Mouse (Mus musculus) granulocyte monocyte progenitor cell, adult 5-6 weeks (primary cell): ENCODE results near the gene Btd. TPM values are rescaled to one million over a fixed set of nuclear protein-coding genes. Genes with fewer than 3 reads are reported as not detected.

Experiments
- ATAC-seq: replicated peaks from 2 replicates; pipeline ENCODE4 v1.8.0; 2016; ENCODE audit warnings: mild to moderate bottlenecking, moderate TSS enrichment, inconsistent platforms; ENCODE audit not compliant: poor library complexity, severe bottlenecking
- total RNA-seq, 2 experiments: library from RNA; stranded (forward) in 1 of 2; stranded (reverse) in 1 of 2; fragments of 200-712, 200-1000 nt in 1 of 2; fragments of >200 nt in 1 of 2; fragmentation: Nextera tagmentation in 1 of 2; gene quantifications; 2 replicates each; pipeline ENCODE4 v1.2.3; 2014 to 2017

The Btd gene
- total RNA-seq, 2 experiments from 2014 or later = 11.3 to 25.4 TPM

DNA sequence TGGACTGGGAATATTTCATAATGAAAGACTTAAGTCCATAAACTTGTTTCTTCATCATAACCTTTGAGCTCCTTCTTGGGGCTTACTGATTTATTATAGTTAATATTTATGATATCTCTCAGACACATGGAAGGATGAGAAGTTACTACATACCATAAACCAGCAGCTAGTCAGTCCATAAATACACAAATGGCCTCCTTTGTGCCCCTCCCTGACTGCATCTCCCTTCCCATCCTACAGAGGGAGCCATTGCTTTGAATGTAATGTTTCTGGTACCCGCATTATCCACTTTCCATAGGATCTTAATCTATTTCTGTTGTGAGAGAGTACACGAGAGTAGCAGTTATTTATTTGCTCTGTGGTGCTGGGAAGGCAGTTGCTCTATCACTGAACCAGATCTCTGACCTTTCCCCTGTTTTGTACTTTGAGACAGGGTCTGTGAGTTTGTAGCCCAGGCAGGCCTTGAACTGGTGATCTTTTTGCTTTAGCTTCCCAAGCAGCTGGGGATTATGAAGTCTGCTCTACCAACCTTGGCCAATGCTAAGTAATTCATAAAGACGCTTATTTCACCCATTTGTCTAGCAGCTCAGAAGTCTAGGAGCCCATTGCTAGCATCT, 4.2 kb downstream of the Btd start:
- peak; percentile 25; the same call in 1 of the 2 replicates for ATAC-seq

DNA sequence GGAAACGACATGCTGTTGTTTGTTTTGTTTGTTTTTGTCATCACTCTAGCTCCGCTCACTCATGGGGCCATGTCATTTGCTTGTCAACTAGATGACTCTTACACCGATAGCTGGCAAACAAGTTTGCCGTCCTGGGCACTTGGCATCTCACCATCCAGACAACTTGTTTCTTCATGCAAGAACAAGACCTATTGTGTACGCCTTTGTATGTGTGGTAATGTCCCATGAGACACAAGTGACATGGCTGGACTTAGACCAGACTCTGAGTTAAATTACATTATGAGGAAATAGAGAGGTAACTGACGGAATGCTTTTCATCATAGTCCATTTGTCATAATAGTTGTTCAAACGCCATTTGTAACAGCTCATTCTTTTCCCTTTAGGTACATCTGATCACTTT, 5.1 kb downstream of the Btd start:
- no peak for ATAC-seq

DNA sequence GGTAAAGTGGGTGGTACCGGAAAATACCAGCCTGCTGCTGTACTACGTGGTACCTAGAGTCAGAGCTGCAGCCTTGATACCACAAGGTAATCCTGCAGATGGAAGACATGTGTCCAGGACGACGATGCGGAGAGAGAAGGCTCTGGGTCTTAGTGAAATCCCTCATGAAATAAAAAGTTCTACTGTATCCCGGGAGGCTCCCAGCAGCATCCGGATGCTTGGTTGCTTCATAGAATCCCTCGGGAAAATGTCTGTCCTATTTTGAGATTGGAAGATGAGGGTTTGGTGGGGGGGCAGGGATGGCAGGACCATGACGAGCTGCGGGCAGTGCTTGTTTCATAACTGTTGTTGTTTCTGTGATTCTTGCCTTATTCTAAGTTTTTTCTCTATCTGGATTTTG, 7.2 kb downstream of the Btd start:
- no peak for ATAC-seq

DNA sequence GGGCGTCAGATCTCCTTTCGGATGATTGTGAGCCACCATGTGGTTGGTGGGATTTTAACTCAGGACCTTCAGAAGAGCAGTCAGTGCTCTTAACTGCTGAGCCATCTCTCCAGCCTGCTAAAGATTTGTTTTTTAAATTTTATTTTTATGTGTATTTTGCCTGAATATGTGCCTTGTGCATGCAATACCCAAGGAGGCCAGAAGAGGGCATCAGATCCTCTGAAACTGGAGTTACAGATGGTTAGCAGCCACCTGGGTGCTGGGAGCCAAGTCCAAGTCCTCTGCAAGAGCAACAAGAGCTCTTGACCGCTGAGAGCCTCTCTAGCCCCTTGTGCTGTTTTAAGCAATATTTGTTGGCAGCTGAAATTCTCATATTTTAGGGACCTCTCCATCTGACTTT, 9.5 kb downstream of the Btd start:
- ATAC-seq = no peak

DNA sequence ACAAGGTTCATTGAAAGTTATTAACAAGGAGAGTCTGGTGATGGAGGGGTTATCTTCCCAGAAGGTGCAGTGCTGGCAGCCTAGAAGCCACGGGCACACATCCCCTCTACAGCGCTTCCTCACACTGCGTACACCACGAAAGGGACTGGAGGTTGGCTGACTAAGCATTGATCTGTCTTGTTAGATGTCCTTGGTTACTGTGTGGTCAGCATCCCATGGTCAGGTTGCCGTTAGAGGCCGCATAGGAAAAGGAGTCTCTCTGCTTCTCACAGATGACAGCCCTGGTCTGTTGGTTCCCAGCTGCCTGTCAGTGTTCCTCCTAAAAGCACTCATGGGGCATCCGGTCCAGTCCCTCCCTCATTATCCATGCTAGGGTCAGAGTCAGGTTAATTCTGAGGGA, 10.4 kb downstream of the Btd start:
- no peak for ATAC-seq

DNA sequence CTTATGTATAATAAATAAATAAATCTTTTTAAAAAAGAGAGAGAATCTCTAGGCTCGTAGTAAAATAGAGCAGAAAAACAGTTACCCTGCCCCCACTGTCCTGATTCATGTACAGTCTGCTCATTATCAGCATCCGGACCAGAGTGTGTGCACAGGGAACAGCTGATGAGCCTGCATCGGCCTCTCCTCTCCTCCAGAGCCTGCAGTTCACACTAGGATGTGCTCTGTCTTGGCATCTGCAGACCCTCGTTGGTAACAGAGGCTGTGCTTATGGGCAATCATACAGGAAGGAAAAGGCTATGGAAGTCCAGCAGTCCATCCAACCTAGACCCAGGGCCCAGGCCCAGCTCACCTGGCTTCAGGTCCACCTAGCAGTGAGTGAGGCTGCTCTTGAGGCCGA, 11.3 kb downstream of the Btd start:
- no peak for ATAC-seq

DNA sequence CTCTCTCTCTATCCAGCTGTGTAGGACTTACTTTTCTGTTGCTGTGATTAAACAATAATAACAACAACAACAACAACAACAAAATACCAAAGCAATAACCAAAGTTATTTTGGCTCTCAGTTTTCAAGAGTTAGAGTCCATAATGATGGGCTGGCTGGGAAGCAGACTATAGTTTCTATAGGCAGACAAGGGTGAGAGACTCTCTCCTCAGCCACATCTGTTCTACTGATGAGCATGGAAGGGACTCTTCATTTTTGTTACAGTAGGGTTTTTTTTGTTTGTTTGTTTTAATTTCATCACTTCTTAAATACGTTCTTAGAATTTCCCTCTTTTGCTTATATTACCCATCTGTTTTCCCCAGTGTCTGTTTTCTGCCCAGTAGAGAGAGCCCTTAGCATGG, 11.8 kb downstream of the Btd start:
- no peak for ATAC-seq

DNA sequence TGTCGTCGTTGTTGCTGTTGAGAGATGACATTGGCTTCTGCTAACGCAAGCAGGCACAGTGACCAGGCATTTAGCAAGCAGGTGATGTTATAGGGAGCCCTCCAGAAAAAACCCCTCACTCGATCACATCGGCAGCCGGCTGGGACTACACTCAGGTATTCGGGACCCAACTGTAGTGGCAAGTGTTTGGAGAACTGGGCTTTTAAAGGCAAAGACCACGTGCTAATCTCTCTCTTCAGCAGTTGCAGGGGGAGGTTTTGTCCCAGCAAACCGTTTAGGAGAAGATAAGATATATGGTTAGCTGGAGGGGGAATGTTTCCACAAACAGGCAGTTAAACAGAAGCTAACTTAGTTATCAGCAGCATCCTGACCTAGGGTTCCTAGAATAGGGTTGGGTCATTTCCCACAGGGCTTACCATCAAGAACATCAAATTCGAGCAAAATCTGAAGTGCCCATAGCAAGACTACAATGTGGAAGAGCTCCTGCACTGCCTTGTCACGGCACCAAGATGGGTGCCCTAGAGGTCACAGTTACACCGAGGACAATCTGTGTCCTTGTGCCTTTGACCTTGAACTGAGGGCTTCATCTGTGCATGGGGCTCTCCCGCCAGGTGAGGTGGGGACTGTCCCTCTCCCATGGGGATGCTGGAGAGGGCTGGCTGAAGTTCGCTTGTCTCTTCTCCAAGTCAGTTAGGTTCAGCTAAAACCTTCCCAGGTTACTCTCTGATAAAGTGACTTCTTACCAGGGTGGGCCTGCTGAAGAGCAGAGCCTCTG, 12.5 kb downstream of the Btd start:
- ATAC-seq = no peak

DNA sequence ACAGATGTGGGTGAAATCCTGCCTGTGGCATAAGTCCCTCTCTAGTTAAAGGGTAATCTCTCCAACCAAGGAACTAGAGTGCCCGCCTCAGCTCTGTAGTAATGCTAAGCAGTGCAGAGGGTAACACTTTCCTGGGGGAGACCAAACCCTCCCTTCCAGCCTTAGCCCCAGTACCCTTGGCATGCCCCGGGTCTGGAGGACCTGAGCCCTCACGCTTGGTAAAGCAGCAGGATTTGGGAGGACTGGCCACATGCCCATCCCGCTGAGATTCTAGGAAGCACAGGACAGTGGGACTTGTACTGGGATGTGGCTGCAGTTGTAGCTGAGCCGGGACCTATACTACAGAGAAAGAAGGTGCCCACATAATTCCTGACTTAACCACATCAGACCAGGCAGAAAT, 14.0 kb downstream of the Btd start:
- no peak for ATAC-seq

DNA sequence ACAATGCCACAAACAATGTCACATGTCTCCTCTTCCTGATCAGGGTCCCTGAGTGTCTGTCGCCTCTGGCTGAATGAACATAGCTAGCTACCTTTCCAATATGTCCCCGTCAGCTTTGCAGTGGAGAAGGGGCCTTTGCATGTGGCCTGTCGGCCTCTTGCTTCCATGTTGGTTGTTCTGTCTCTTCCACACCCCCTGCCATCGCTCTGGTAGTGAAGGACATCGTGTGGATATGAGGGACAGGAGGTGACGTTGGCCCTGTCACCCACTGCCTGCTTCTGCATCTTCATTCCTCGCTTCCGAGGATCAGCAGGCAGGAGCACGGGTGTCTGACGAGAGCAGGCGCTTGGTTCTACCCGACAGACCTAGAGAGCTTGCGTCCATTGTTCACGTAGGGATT, 14.6 kb downstream of the Btd start:
- no peak for ATAC-seq

DNA sequence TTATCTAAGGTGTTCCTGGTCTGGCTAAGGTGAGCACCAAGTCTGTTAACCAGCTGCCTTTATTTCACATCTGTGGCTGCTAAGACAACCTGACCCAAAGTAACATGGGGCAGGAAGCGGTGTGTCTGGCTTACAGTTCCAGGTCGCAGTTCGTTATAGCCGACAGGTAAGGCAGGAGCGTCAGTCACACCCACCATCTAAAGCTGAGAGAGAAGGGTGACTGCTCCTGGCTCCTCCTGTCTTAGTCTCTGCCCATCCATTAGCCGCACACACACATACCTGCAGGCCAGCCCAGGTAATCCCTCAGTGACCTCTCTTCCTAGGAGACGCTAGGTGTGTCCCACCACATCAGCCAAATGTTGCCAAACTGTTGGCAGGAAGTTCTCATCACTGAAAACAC, 15.6 kb downstream of the Btd start:
- ATAC-seq = no peak

DNA sequence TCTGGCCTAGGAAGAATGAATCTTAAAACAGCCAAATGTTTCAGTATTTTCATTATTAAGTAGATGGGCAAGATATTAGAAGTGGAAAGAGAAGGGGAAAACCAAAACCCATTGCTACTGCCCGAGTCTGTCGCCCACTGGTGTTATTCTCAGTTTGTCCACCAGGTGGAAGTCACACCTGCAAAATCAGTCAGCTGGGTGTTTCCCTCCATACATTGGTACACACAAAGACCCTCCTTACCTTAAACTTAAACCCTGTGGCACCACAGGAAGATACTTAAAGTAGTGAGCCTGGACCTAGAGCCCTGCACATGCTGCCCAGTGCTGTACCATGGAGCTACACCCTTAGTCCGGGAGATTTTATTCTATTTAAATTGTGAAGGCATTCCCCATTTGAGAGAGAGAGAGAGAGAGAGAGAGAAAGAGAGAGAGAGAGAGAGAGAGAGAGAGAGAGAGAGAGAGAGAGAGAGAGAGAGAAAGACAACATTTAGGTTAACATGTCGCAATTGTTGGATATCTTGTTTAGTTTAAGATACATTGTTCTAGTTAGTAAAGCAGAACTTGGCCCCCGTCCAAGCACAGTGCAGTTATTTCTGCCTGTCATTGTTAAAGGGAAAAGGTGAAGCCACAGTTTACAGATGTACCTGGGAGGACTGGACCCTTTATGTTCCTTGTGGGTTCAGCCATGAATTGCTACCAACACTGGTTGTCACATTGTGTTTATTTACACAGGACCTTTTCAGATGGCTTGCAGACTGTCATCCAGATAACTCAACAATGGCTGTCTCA, 16.2 kb downstream of the Btd start:
- peak; percentile 70 for ATAC-seq

DNA sequence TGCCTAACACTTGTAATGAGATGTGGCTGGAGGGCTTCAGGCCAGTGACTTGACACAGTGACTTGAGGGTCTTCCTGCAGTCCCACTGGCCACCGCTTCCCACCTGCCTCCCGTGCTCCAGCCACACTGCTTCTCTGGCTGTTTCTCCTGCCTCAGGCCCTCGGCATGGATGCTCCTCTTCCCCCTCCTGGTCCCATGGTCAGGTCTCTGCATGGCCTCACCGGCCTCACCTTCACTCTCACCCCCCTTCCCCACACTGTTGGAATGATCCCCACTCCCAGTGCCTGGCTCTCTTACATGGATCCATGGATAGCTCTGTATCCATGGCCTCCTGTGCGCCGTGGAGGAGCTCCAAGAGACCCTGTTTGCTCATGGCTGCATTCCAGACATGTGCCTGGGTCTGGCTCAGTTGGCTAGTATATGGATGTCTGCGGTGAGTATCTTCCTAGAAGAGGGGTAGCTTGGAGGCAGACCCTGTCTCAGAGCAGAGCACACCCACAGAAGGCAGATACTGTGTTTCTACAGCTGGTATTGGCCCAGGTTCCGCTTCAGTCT, 17.4 kb downstream of the Btd start:
- ATAC-seq = no peak

DNA sequence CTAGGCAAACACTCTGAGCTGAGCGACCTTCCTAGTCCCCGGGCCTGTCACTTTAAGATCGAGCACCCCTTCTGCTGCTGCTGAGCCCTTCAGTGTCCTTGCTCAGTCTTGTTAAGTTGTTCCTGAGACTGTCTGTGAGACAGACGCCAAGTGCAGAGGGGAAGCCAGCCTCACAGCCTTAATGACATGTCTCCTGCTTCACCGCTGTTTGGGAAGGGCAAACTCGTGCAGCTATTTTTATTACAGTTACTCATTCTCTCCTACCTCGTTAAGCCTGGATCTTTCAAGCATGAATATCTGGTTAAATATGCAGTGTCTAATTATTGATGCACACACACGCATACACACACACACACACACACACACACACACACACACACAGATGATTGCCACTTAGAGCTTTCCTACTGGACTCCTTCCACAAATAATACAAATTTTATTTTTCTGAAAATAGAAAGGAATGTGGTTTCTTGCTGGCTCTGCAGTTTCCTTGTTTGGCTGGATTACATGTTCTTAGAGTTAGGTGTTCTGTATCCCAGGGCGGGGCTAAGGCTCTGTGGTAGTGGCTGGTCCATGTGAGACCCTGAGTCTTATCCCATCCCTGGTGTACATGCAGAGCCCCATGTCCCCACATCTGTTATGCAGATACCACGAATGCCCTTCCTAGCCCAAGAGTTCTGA, 18.8 kb downstream of the Btd start:
- no peak for ATAC-seq

DNA sequence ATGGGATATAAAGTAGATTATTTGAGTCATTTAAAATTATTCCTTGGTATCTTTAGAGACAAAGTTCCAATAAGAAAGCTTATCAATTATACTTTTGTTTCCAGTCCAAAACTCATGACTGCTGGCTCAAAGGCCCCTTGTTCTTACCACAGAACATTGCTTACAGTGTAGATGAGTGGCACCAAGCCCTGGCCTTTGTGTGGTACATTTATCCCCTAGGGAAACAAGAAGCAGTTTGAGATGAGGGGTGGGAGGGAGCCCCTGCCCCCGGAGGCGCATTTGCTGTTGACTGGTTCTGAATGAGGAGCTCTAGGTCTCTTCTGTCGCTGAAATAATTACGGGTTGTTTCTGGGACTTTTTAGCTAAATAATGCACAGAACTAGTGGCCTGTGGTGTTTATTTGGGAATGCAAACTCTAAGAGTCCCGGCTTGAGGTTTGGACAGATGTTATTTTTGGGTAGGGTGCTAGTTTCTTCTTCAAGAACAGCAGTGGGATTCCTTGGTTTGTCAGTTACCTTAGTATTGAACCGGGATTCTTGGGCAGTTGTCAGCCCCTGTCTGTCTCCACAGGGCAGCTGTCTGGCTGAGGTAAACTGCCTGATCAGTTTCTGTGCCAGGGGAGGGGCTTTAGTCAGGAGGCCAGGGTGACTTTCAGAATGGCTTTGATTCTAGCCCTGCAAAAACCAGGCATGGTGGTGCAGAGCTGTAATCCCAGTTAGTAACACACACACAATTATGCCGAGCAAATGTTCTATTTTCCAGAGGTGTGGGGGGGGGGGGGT, 19.7 kb downstream of the Btd start:
- no peak for ATAC-seq

DNA sequence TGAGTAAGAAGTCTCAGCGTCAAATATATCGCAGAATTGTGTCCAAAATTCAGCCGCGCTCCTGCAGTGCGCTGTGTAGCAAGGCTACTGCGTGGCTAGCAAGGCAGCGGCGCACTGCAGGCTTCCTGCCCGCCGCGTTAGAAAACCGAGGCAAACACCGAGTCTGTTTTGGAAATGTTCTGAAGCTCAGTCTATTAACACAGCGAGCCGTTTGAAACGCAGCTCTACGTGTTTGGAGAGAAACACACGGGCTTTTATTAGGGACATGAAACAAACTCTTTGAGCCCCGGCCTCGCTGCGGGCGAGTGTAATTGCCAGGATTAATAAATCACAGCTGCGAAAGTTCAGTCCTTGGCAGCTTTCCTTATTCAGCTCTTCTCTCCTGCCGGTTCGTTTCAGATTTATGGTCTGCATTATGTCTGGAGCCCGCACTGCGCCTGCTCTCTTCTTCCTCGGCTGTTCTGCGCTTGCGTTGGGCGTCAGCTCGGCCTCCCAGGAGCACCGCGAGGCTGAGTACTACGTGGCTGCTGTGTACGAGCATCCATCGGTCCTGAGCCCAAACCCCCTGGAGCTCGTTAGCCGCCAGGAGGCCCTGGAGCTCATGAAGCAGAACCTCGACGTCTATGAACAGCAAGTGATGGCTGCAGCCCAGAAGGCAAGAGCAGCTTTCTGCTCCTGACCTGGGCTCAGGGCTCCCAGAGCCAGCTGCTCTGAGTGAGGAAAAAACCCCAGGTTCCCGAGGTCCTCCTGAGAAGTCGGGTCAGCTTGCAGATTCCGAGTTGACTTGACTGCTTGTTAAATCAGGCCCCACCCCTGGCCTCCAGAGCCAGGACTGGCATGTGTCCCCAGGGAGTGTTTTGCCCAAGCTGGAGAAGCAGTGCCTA, 21.1 kb downstream of the Btd start:
- ATAC-seq = peak; percentile 46

DNA sequence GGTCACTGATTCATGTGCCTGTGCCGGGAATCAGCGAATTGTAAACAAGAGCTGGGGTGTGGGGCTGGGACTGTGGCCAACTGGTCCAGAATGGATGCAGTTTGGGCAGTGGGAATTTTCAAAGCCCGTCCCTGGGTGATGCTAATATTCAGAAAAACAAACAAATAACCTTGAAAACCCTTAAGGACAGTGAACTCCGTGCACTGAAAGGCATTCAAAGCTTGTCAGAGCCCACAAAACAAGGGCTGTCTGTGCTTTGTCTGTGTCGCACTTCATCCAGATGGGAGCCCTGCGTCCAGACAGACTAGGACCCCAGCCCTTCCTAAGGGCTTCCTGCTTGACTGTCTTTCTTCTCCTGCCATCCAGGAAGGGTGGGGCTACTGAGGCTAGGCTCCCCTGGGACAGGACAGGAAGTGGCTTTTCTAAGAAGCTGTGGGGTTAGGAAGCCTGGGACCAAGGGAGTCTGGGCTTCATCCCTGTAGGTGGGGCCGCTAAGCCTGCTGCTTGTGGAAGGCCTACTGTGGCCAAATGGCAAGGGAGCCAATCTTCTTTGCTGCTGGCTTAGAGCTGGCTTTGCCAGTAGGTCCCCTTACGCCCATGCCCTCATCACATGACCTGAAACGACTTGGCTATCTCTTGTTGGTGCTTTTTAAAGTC, 21.9 kb downstream of the Btd start:
- ATAC-seq = no peak; the same call in 1 of the 2 replicates

DNA sequence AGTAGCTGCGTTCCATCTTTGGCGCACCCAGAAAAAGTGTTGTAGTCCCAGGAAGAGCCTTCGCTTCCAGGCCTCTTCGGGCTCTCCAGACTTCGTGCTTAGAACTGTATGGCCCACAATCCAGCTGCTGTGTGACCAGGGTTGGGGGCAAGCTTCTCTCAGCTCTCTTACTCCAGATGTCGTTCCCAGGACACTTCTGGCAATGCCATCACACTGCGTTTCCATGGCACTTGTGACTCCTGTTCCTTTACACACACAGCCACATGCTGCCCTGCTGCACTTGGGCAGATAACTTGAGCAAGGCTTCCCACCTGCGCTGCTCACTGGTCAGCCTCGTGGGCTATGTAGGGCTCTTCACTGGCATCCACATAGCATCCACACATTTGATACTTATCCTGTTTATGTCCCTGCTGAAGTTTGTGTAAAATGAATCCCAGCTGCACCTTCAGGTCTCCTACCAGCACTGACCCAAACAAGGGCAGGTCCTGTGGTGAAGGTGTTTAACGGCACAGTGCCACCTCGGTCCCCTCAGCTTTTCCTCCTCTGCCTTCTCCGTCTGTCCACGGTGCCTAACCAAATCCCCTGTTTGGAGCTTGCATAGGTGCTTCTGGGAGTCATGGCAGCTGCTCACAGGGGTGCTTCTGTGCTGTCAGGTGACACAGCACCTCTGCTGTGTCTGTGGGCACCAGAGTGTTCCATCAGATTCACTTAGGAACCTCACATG, 22.7 kb downstream of the Btd start:
- ATAC-seq = no peak
